Mouse (Mus musculus) erythroblast, embryonic 14.5 days (primary cell): ENCODE measurements around the gene Foxn3. TPM values are rescaled to one million over a fixed set of nuclear protein-coding genes. Genes with fewer than 3 reads are reported as not detected.

Source experiments
- H3K27me3 ChIP-seq: 2 replicates; pipeline ENCODE4 v1.6.1; 2012; ENCODE audit warnings: inconsistent platforms; ENCODE audit not compliant: control insufficient read depth
- H3K36me3 ChIP-seq: 2 replicates; pipeline ENCODE4 v1.6.1; 2012; ENCODE audit warnings: mild to moderate bottlenecking, inconsistent platforms; ENCODE audit not compliant: control insufficient read depth
- H3K4me1 ChIP-seq: 2 replicates; pipeline ENCODE4 v1.6.1; 2012; ENCODE audit warnings: inconsistent platforms; ENCODE audit not compliant: control insufficient read depth
- H3K4me3 ChIP-seq: replicated peaks from 2 replicates; pipeline ENCODE3; 2012; ENCODE audit warnings: moderate library complexity, mild to moderate bottlenecking, inconsistent platforms
- H3K9me3 ChIP-seq: 2 replicates; pipeline ENCODE4 v1.6.1; 2012; ENCODE audit warnings: low read length, inconsistent platforms, mixed read lengths; ENCODE audit not compliant: control insufficient read depth
- GATA1 ChIP-seq: IDR thresholded peaks from 2 replicates; pipeline ENCODE4 v1.6.1; 2012; ENCODE audit warnings: low read length, inconsistent platforms, mixed read lengths
- TAL1 ChIP-seq: IDR thresholded peaks from 3 replicates; pipeline ENCODE4 v1.6.1; 2012; ENCODE audit warnings: low read length, inconsistent platforms, mixed read lengths
- polyA plus RNA-seq: library from polyadenylated mRNA; stranded (reverse); fragments of >175 nt; gene quantifications from 2 replicates; pipeline ENCODE4 v1.2.3, GENCODE M21; 2012

Gene Foxn3
- polyA plus RNA-seq, 1 experiment: 0.84 TPM

- Histone ChIP-seq H3K27me3 (no peaks in the 10 kb centered on the region), H3K4me1 (peaks cover 27% of the 10 kb centered on the region)
Measured at GRCm38 (mm10) chr12:99320966-99321496, 242.4 kb downstream of the Foxn3 start.

GRCm38 (mm10) chr12:99319896-99320295, 243.5 kb downstream of the Foxn3 start:
- H3K4me1 ChIP-seq: peaks cover 27% of the 10 kb centered on the region
- no peaks in the 10 kb centered on the region for H3K27me3 ChIP-seq
- TF ChIP-seq GATA1 (no peak), TAL1 (no peak)
- no peaks in the 10 kb centered on the region; the same call in 1 of the 2 replicates for H3K36me3 ChIP-seq
- H3K4me3 ChIP-seq: no peak overlapping the region
- H3K9me3 ChIP-seq: no peaks in the 10 kb centered on the region

More at GRCm38 (mm10) chr12:99320966-99321496, 242.4 kb downstream of the Foxn3 start:
- Histone ChIP-seq H3K4me3 (no peak overlapping the region), H3K36me3 (no peaks in the 10 kb centered on the region; the same call in 1 of the 2 replicates), H3K9me3 (no peaks in the 10 kb centered on the region)
- TF ChIP-seq TAL1 (no peak), GATA1 (no peak)

- TF ChIP-seq TAL1: no peak
- no peak for TF ChIP-seq GATA1
- peaks cover 29% of the 10 kb centered on the region for H3K4me1 ChIP-seq
- no peaks in the 10 kb centered on the region for H3K9me3 ChIP-seq
- no peak overlapping the region for H3K4me3 ChIP-seq
- no peaks in the 10 kb centered on the region for H3K27me3 ChIP-seq
- no peaks in the 10 kb centered on the region; the same call in 1 of the 2 replicates for H3K36me3 ChIP-seq
Measured at GRCm38 (mm10) chr12:99319171-99319570, 244.2 kb downstream of the Foxn3 start.

- no peaks in the 10 kb centered on the region for H3K27me3 ChIP-seq
- H3K9me3 ChIP-seq: no peaks in the 10 kb centered on the region
- TF ChIP-seq GATA1 (no peak), TAL1 (no peak)
- H3K4me3 ChIP-seq: no peak overlapping the region
- H3K36me3 ChIP-seq: no peaks in the 10 kb centered on the region; the same call in 1 of the 2 replicates
- peaks cover 9% of the 10 kb centered on the region for H3K4me1 ChIP-seq
Measured at GRCm38 (mm10) chr12:99315931-99316330, 247.5 kb downstream of the Foxn3 start.

- no peak for TF ChIP-seq GATA1
- no peak for TF ChIP-seq TAL1
- no peak overlapping the region for H3K4me3 ChIP-seq
- no peaks in the 10 kb centered on the region for H3K9me3 ChIP-seq
- peaks cover 2% of the 10 kb centered on the region; the same call in 1 of the 2 replicates for H3K4me1 ChIP-seq
- H3K36me3 ChIP-seq: no peaks in the 10 kb centered on the region
- H3K27me3 ChIP-seq: no peaks in the 10 kb centered on the region
Measured at GRCm38 (mm10) chr12:99314817-99315216, 248.6 kb downstream of the Foxn3 start.

- Histone ChIP-seq H3K4me1 (peaks cover 2% of the 10 kb centered on the region; the same call in 1 of the 2 replicates), H3K9me3 (no peaks in the 10 kb centered on the region), H3K27me3 (no peaks in the 10 kb centered on the region), H3K36me3 (no peaks in the 10 kb centered on the region), H3K4me3 (no peak overlapping the region)
- TF ChIP-seq TAL1: no peak
- no peak for TF ChIP-seq GATA1
Measured at GRCm38 (mm10) chr12:99311303-99311702, 252.1 kb downstream of the Foxn3 start.

- H3K4me1 ChIP-seq: peaks cover 2% of the 10 kb centered on the region; the same call in 1 of the 2 replicates
- H3K9me3 ChIP-seq: no peaks in the 10 kb centered on the region
- H3K36me3 ChIP-seq: no peaks in the 10 kb centered on the region
- H3K4me3 ChIP-seq: no peak overlapping the region
- no peaks in the 10 kb centered on the region for H3K27me3 ChIP-seq
- TF ChIP-seq GATA1 (no peak), TAL1 (no peak)
Measured at GRCm38 (mm10) chr12:99309937-99310336, 253.4 kb downstream of the Foxn3 start.

GRCm38 (mm10) chr12:99308541-99309089, 254.8 kb downstream of the Foxn3 start:
- TF ChIP-seq GATA1: no peak
- TF ChIP-seq TAL1: no peak
- H3K9me3 ChIP-seq: no peaks in the 10 kb centered on the region
- no peaks in the 10 kb centered on the region for H3K4me1 ChIP-seq
- no peaks in the 10 kb centered on the region for H3K27me3 ChIP-seq
- H3K36me3 ChIP-seq: no peaks in the 10 kb centered on the region
- no peak overlapping the region for H3K4me3 ChIP-seq

- H3K4me1 ChIP-seq: no peaks in the 10 kb centered on the region
- H3K36me3 ChIP-seq: no peaks in the 10 kb centered on the region
- no peak overlapping the region for H3K4me3 ChIP-seq
- TF ChIP-seq TAL1 (no peak), GATA1 (no peak)
- no peaks in the 10 kb centered on the region for H3K27me3 ChIP-seq
- no peaks in the 10 kb centered on the region for H3K9me3 ChIP-seq
Measured at GRCm38 (mm10) chr12:99306536-99307204, 256.7 kb downstream of the Foxn3 start.
